Mouse (Mus musculus) small intestine, adult 2 months (tissue): ENCODE measurements at regions not wholly inside any gene's neighbourhood (a gene's known extent, or its start where the extent isn't known, plus 50 kb on each side); places are given as distances from the start of the nearest gene placed in this dataset.

ENCODE experiments used
- CTCF ChIP-seq: fragments of 200-500 bp; IDR thresholded peaks from 2 replicates; pipeline ENCODE4 v1.5.1; 2012; ENCODE audit warnings: low read depth, mild to moderate bottlenecking, control low read depth, inconsistent platforms, low read length, moderate library complexity, mixed read lengths; ENCODE audit not compliant: insufficient replicate concordance, insufficient read length; ENCODE audit errors: extremely low read depth
- POLR2A ChIP-seq: fragments of 200-500 bp; IDR thresholded peaks from 2 replicates; pipeline ENCODE4 v1.6.1; 2012; ENCODE audit warnings: low read depth, mild to moderate bottlenecking, control low read depth, inconsistent platforms, low read length, moderate library complexity

DNA sequence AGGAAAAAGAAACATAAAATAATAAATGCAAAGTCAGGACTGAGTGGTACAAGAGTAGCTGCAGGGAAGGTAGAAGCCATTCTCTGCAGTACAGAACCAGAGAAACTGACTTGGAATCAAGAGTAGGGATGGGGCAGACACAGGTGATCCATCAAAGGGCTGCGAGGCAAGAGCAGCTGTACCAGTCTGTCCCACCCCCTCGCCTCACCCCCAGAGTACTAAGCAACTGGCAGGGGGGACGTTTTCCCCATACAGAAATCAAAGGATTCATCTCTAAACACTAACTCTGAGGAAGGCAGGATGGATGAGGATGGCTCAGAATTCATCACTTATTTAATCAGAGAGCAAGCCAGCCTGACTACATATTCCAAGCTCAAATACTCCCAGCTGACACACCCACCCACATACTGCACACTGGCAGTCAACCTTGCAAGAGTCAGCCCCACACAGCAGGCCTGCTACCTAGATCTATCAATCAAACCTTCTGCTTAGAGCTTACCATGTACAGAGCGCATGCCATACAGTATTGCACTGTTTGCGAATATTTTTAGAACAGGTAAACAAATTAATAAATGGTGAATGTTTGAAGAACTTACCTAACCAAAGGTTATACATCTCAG is 180.5 kb upstream of the Plcz1 start:
- TF ChIP-seq CTCF (no peak), POLR2A (no peak)
